Mouse (Mus musculus) erythroblast, embryonic 14.5 days (primary cell): ENCODE results near the gene Myom3.

Experiments used
- GATA1 ChIP-seq: IDR thresholded peaks from 2 replicates; pipeline ENCODE4 v1.6.1; 2012; ENCODE audit warnings: low read length, inconsistent platforms, mixed read lengths
- TAL1 ChIP-seq: IDR thresholded peaks from 3 replicates; pipeline ENCODE4 v1.6.1; 2012; ENCODE audit warnings: low read length, inconsistent platforms, mixed read lengths

GRCm38 (mm10) chr4:135750896-135751295 lies 8.6 kb upstream of the Myom3 start:
- TF ChIP-seq GATA1 (no peak), TAL1 (no peak)
